Mouse (Mus musculus): Measurements from ENCODE around the gene Fam163a. TPM values are rescaled to one million over a fixed set of nuclear protein-coding genes. Genes with fewer than 3 reads are reported as not detected.
A peak's percentile ranks its signal among the peaks of the same experiment; 100 is the strongest.

Fam163a gene
- polyA plus RNA-seq, 1 experiment: 4.0 TPM

DNA sequence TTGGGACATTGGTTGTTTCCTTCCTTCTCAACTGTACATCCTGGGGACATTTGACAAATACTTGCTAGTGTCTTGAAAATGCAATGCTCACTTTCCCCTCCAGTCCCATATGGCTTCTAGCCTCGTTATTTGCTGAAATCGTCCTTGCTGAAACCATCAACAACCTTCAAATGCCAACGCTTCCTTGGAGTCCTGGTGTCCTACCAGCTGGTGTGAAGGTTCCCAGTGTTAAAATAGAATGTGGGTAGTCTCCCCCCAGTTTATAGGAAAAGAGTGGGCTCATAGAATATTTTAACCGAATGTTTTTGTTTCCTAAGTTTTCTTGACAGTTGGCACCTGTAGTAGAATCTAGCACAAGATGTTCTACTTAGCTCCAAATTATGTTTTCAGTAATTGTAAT, 7.2 kb downstream of the Fam163a start:
- DNase-seq (ENCODE audit: low read depth): no peak
- TF ChIP-seq CTCF (IDR thresholded peaks at IDR 0.05; ENCODE audit: borderline replicate concordance, extremely low read depth, insufficient read depth, insufficient read length) (no peak), POLR2A (IDR thresholded peaks at IDR 0.05; ENCODE audit: borderline replicate concordance, extremely low read depth, insufficient read depth, insufficient read length, poor library complexity, severe bottlenecking) (no peak)

DNA sequence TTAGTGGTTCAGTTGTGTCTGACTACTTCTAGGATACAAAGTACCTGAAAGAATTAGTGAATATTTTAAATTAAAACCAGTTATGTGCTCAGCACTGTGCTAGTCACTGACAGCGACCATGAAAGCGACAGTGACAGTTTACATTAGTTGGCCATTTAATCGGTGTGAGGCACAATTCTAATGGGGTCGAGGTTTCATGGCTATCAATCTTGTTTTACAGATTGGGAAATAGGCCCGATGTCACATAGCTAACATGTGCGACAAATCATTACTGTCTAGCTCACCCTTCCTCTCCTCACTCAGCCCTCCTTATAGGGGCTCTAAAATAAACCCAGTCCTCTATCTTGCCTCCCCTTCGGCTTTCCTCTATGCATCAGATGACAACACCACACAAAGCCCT, 11.5 kb downstream of the Fam163a start:
- TF ChIP-seq POLR2A (IDR thresholded peaks at IDR 0.05; ENCODE audit: borderline replicate concordance, extremely low read depth, insufficient read depth, insufficient read length, poor library complexity, severe bottlenecking) (no peak), CTCF (IDR thresholded peaks at IDR 0.05; ENCODE audit: borderline replicate concordance, extremely low read depth, insufficient read depth, insufficient read length) (no peak)
- DNase-seq (ENCODE audit: low read depth): peak; percentile 69

DNA sequence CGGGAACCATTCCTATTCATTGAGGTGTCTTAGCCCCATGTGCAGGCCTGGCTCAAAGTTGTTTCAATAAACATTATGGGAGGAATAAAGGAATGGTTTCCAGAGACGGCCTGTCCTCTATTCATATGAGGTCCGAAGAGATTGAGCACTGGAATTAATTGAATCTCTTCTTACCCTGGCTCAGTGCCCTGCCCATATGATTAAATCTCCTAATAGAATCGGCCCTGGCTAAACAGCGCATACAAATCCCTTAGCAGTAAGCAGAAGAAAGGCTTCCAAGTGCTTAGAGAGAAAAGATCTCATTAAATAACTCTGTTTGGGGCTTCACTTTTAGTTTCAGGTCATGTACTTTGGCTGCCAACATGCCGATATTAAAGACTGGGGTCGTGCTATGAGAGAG, 12.0 kb downstream of the Fam163a start:
- DNase-seq (ENCODE audit: low read depth): peak; percentile 85
- TF ChIP-seq CTCF (IDR thresholded peaks at IDR 0.05; ENCODE audit: borderline replicate concordance, extremely low read depth, insufficient read depth, insufficient read length) (no peak), POLR2A (IDR thresholded peaks at IDR 0.05; ENCODE audit: borderline replicate concordance, extremely low read depth, insufficient read depth, insufficient read length, poor library complexity, severe bottlenecking) (no peak)

DNA sequence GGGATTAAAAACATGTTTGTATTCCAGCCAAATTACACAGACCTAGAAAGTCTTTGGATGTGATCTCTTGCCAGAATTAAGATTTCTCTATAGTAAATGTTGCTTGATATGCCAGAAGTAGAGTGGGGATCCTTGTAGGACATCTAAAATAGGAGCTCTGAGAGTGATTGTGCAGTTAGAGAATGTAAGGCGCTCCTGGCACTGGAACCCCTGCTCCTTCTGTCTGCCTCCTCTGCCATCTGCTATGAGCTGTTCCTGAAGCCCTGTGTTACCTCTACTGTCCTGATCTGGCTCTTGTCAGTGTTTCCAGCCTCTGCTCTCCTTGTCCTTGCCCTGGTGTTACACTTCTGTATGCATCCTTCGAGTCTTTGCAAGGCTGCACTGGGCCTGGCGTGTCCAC, 18.2 kb downstream of the Fam163a start:
- no peak for DNase-seq (ENCODE audit: low read depth)
- TF ChIP-seq POLR2A (IDR thresholded peaks at IDR 0.05; ENCODE audit: borderline replicate concordance, extremely low read depth, insufficient read depth, insufficient read length, poor library complexity, severe bottlenecking) (no peak), CTCF (IDR thresholded peaks at IDR 0.05; ENCODE audit: borderline replicate concordance, extremely low read depth, insufficient read depth, insufficient read length) (no peak)

DNA sequence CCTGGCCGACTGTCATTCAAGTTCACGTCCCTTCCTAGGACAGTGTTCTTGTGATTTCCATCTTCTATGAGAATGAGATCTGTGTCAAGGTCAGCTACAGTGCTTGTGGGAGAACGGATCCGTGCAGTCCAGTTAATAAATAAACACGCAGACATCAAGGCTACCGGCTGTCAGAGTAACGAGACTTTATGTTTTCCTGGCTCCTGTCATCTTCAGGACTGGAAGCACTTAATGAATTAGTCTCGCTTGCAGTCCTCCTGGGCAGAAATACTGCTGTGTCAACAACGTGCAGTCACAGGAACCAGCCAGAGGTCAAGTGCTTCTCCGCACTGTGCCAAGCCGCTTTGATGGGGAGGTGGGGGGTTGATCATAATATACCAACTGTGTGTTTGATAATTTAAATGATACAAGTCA, 20.7 kb downstream of the Fam163a start:
- TF ChIP-seq CTCF (IDR thresholded peaks at IDR 0.05; ENCODE audit: borderline replicate concordance, extremely low read depth, insufficient read depth, insufficient read length) (no peak), POLR2A (IDR thresholded peaks at IDR 0.05; ENCODE audit: borderline replicate concordance, extremely low read depth, insufficient read depth, insufficient read length, poor library complexity, severe bottlenecking) (no peak)
- DNase-seq (ENCODE audit: low read depth): peak; percentile 72

DNA sequence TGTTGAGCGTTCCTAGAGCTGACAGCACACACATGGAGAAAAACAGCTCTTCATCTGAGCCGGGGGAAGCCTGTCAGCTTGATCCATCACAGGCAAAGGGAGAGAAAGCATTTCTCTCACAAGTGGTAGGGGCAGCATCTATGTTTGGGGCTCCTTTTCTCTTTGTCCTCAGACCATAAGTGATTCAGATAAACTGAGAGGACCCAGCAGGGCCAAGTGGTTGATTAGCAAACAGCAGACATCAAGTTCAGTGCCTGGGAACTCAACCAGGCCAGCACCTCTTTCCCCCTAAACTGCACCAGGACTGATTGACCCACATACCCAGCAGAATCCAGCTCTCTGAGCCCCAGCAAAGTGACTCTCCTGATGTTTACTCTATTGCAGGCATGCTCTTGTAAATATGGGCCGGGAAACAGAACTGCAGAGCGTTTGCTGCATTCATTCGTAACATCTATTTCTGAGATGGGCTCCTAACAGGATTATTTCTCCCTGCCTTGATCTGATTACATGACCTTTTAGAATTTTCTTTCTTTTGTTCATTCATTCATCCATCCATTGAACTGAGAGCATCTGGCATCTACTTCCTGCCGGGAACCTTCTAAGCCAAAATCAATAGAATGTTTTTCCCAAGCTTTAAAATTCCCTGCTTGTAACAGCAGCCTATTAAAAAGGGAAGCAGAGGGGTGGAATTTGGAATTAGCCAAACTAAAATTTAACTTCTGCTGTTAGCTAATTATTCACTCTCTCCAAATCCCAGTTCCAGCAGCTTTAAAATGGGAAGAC, 21.5 kb downstream of the Fam163a start:
- DNase-seq (ENCODE audit: low read depth): peak; percentile 67

GRCm38 (mm10) chr1:156179875-156180274, 25.0 kb downstream of the Fam163a start:
- no peak for TF ChIP-seq CTCF (IDR thresholded peaks at IDR 0.05; ENCODE audit: borderline replicate concordance, extremely low read depth, insufficient read depth, insufficient read length)
- no peak for TF ChIP-seq POLR2A (IDR thresholded peaks at IDR 0.05; ENCODE audit: borderline replicate concordance, extremely low read depth, insufficient read depth, insufficient read length, poor library complexity, severe bottlenecking)
- DNase-seq (ENCODE audit: low read depth): peak; percentile 90

More for the DNA sequence above, 21.5 kb downstream of the Fam163a start:
- TF ChIP-seq POLR2A (IDR thresholded peaks at IDR 0.05; ENCODE audit: borderline replicate concordance, extremely low read depth, insufficient read depth, insufficient read length, poor library complexity, severe bottlenecking) (no peak), CTCF (IDR thresholded peaks at IDR 0.05; ENCODE audit: borderline replicate concordance, extremely low read depth, insufficient read depth, insufficient read length) (no peak)

DNA sequence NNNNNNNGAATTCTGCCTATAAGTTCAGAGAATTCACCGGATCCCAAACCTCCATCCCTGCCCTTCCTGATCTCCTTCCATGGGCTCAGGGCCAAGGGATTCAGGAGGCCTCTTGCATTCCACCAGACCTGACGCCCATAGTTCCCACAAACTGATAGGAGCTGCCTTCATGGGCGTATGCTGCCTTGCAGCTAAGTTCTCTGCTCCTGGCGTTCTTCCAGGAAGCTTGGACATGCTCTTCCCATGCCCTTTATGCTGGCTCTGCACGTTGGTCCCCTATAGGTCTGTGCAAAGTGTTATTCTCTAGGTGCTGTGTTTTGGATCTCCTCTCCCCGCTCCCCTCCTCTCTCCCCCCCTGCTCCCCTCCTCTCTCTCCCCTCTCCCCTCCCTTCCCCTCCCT, 36.1 kb downstream of the Fam163a start:
- TF ChIP-seq CTCF (IDR thresholded peaks at IDR 0.05; ENCODE audit: borderline replicate concordance, extremely low read depth, insufficient read depth, insufficient read length): no peak
- no peak for TF ChIP-seq POLR2A (IDR thresholded peaks at IDR 0.05; ENCODE audit: borderline replicate concordance, extremely low read depth, insufficient read depth, insufficient read length, poor library complexity, severe bottlenecking)
- no peak for DNase-seq (ENCODE audit: low read depth)

GRCm38 (mm10) chr1:156116770-156117169, 88.1 kb downstream of the Fam163a start:
- no peak for TF ChIP-seq POLR2A (IDR thresholded peaks at IDR 0.05; ENCODE audit: borderline replicate concordance, extremely low read depth, insufficient read depth, insufficient read length, poor library complexity, severe bottlenecking)
- TF ChIP-seq CTCF (IDR thresholded peaks at IDR 0.05; ENCODE audit: borderline replicate concordance, extremely low read depth, insufficient read depth, insufficient read length): no peak
- DNase-seq (ENCODE audit: low read depth): no peak

- TF ChIP-seq POLR2A (IDR thresholded peaks at IDR 0.05; ENCODE audit: borderline replicate concordance, extremely low read depth, insufficient read depth, insufficient read length, poor library complexity, severe bottlenecking): no peak
- DNase-seq (ENCODE audit: low read depth): no peak
Observed at GRCm38 (mm10) chr1:156113884-156114499, 90.8 kb downstream of the Fam163a start.

GRCm38 (mm10) chr1:156112142-156112541, 92.7 kb downstream of the Fam163a start:
- TF ChIP-seq CTCF (IDR thresholded peaks at IDR 0.05; ENCODE audit: borderline replicate concordance, extremely low read depth, insufficient read depth, insufficient read length) (no peak), POLR2A (IDR thresholded peaks at IDR 0.05; ENCODE audit: borderline replicate concordance, extremely low read depth, insufficient read depth, insufficient read length, poor library complexity, severe bottlenecking) (no peak)
- no peak for DNase-seq (ENCODE audit: low read depth)

- TF ChIP-seq CTCF (IDR thresholded peaks at IDR 0.05; ENCODE audit: borderline replicate concordance, extremely low read depth, insufficient read depth, insufficient read length): no peak
- no peak for TF ChIP-seq POLR2A (IDR thresholded peaks at IDR 0.05; ENCODE audit: borderline replicate concordance, extremely low read depth, insufficient read depth, insufficient read length, poor library complexity, severe bottlenecking)
- DNase-seq (ENCODE audit: low read depth): peak; percentile 52
Observed at GRCm38 (mm10) chr1:156111728-156112127, 93.1 kb downstream of the Fam163a start.

All from brain, embryonic 14.5 days (tissue).